Mouse (Mus musculus) c-Kit-negative CD71-positive TER-119-positive erythroid progenitor cells, embryonic 14.5 days (primary cell): ENCODE results near the gene Plekhm3.

ENCODE experiments used
- DNase-seq: peaks from one replicate; pipeline ENCODE4 v3.0.0-alpha.2; 2013; ENCODE audit warnings: low read depth, low spot score

Plekhm3 gene

DNA sequence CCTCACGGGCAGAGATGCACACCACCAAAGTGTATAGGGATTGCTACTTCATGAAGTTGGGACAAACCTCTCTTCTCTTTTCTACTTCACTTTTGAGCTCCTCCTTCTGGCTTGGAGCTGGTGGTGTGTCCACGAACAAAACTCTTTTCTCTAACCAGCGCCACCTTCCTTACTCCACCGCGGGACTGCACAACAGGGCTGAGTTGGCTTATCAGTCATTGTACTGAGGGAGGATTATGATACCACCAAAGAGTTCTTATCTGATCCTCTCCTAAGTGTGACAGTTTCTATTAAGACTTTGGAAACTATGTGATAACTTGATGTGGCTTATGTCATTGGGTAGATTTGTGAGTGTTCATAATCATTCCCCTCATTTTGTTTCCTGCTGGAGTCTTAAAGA lies 129.2 kb downstream of the Plekhm3 start:
- DNase-seq = no peak

- DNase-seq = no peak
Observed at GRCm38 (mm10) chr1:64826348-64827103, 130.1 kb downstream of the Plekhm3 start.

- no peak for DNase-seq
Observed at GRCm38 (mm10) chr1:64823564-64823963, 133.1 kb downstream of the Plekhm3 start.

GRCm38 (mm10) chr1:64817709-64818108 lies 138.9 kb downstream of the Plekhm3 start:
- no peak for DNase-seq

DNA sequence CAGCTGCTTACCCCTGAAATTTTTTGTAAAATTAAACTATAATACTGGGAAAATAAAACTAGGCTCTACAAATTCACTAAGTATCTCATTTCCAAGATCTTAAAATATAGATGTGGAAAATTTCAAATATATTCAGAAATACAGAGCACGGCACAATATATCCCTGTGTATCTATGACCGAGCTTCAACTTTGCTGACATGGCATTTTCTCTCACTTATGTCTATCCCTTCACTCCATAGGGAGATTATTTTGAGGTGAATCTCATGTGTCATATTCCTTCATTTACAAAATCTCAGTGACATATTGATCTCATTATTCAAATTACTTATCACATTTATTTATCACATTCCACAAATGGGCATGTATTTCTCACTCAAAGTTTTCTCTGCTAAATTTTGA lies 143.4 kb downstream of the Plekhm3 start:
- no peak for DNase-seq

DNA sequence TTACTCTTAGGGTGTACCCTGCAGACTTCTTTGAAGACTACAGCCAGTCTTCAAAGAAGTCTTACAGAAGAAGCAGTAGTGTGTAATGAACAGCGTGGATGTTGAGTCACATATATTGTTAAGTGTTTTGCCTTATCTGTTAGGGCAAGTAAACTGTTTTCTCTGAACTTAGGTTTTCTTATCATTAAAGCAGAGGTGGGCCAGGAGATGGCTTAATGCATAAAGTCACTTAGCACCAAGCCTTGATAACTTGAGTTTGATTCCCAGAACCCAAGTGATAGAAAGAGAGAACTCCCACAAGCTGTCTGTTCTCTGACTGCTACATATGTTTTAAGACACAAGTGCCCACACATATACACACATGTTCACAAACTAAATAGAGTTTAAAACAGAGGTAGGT lies 144.7 kb downstream of the Plekhm3 start:
- no peak for DNase-seq

GRCm38 (mm10) chr1:64809085-64809484 lies 147.5 kb downstream of the Plekhm3 start:
- DNase-seq = no peak

DNA sequence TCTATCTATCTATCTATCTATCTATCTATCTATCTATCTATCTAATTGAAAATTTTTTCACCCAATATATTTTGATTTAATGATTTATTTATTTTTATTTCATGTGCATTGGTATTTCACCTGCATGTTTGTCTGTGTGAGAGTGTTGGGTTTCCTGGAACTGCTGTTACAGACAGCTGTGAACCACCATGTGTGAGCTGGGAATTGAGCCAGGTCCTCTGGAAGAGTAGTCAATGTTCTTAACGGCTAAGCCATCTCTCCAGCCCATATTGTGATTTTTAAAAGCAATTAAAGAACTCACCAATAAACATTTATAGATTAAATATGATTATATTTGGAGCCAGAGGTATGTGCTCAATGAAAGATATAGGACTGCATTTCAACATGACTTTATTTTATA lies 148.9 kb downstream of the Plekhm3 start:
- DNase-seq = no peak

- no peak for DNase-seq
Observed at GRCm38 (mm10) chr1:64805217-64805616, 151.4 kb downstream of the Plekhm3 start.

DNA sequence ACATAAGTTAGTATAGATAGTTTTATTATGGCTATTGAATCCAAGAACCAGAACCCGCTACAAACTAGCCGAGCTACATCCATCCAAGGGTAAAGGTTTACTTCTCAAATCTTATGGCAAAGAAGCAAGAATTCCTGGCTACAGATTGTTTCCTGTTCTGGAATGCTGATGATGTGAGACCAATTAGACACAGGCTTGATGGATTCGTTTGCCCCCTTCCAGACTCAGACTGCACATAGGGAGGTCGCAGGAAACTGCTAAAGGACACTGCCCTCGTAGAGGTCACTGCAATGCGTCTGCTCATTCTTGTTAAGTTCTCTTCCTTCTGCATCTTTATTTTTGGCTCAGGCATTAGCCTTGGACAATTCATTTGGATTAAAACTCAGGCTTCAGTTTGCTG lies 154.0 kb downstream of the Plekhm3 start:
- no peak for DNase-seq

DNA sequence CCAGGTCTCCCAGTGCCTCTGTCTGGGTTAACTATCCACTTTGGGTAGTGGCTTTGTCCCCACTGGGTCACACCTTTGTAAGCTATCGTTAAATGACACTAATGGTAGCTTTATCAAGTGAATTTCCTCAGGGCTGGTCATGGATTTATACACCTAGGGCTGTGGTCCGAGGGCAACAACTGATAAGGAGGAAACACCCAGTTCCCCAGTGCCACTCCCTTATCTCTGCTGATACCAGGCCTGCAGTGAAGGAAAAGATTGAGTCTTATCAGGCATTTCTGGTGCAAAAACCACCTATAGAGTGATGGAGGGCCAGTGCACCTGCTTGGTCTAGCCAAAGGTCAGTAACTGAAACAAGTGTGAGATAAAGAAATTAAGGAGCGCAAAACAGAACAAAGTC lies 159.0 kb downstream of the Plekhm3 start:
- no peak for DNase-seq

GRCm38 (mm10) chr1:64796867-64797582 lies 159.6 kb downstream of the Plekhm3 start:
- no peak for DNase-seq

DNA sequence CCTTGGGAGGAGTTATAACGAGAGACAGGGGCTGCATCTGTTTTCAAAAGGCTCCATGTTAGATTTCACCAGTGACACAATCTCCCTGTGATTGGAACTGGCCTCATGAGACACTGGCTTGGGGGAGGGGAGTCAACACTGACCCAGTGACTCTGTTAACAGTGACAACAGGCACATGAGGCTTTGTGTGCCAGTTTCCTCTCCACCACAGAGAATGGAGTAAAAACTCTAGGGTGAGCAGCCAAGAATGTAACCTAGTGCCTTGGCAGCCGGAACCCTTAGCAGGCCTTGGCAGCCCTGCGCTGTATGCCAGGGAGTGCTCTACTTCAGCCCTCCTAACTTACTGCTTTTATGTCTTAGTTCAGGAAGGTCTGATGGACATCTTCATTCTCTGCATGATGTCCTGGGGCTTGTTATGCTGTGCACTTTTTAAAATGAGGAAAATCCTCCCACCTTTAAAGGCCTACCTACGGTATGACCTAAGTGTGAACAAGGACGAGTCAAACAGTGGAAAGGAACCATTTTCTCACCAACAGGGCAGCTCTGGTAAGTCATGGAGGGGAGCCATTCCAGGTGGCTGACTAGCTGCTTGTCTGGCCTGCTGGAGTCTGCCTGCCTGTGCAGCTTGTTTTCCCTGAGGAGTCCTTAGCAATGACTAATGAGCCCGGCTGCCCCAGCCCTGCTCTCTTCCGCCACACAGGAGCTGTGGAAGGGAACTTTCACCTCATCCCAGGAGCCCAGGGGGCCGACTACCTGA lies 161.2 kb downstream of the Plekhm3 start:
- DNase-seq = no peak

- no peak for DNase-seq
Observed at GRCm38 (mm10) chr1:64794096-64794495, 162.5 kb downstream of the Plekhm3 start.

DNA sequence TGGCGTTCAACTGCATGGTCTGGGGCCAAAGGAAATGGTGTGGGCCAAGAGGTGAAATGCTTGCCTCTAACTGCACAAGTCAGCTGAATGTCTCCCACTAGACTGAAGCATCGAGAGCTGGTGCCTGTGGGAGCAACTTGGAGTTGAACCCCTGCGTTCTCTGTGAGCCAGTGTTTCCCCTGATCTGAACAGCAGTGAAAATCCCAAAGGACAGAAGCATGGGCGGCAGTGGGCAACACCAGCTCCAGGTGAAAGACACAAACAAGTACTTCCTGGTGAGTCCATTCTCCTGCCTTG lies 163.4 kb downstream of the Plekhm3 start:
- no peak for DNase-seq

- no peak for DNase-seq
Observed at GRCm38 (mm10) chr1:64792521-64793233, 163.9 kb downstream of the Plekhm3 start.

- no peak for DNase-seq
Observed at GRCm38 (mm10) chr1:64791826-64792225, 164.8 kb downstream of the Plekhm3 start.

- DNase-seq = no peak
Observed at GRCm38 (mm10) chr1:64790806-64791790, 165.5 kb downstream of the Plekhm3 start.

DNA sequence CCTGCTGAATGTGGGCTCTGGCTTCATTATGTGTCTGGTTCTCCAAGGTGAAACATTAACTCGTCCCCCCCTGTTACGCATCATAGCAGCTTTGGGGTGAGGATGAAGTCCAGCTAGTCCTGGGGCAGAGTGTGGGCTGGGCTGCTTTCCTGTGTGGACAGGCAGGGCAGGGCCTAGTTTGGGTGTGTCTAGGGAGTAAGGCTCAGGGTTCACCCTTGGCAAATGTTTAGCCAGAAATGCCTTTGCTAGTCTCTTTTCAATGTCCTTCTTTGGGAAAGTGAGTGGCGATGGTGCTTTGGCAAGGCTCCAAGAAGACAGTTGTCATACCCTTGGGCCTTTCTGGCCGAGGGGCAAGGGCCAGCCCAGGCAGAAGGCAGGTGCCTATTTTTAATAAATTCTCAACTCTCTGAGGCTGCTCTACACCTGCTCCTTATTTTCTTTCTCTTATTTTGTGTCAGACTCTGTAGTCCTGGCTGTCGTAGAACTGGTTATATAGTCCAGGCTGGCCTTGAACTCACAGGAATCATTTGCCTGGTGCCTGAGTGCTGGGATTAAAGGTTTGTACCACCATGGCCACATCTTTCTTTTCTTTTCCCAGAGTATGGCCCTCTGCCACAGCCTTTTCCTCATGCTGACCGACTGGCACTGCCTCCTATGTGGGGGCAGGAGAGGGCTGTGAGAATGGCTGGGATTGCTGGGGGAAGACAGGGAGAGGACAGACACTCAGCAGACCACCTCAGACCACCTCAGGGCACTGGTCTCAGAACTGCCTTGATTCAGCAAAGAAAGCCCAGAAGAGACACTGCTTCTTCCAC lies 168.7 kb downstream of the Plekhm3 start:
- no peak for DNase-seq

- DNase-seq = no peak
Observed at GRCm38 (mm10) chr1:64779863-64780262, 176.8 kb downstream of the Plekhm3 start.
